Mouse (Mus musculus): Measurements from ENCODE around the gene Zfp978. TPM values are rescaled to one million over a fixed set of nuclear protein-coding genes. Genes with fewer than 3 reads are reported as not detected.
"Not testable (repeated sequence)": the region's sequence is repeated elsewhere in the genome, so short reads cannot be mapped to it uniquely, and the experiment has no call there.

The Zfp978 gene
- total and polyA plus RNA-seq, 3 experiments: 0.28 to 0.58 TPM; not detected in 1

DNA sequence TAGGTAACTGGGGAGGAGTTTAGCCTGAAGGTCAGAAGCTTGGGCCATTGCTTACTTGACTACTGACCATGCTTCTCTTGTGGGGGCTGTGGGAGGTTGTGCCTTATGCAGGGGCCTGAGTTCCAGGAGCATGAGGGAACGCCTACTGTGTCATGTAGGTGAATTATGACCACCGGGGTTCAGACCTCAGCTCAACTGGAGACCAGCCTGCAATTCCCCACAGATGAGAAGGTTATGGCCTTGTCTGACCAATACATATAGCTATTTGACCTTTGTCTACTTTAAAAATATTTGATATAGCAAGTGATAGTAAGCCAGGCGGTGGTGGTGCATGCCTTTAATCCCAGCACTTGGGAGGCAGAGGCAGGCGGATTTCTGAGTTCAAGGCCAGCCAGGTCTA lies 22.1 kb downstream of the Zfp978 start:
- not testable (repeated sequence) for H3K9ac ChIP-seq (ENCODE audit: control insufficient read depth, low read depth, low read length, poor library complexity, severe bottlenecking); H3K27me3 ChIP-seq (ENCODE audit: control insufficient read depth in 1 of 2, insufficient read depth in 2 of 2, low read length in 2 of 2); H3K9me3 ChIP-seq (replicated peaks; ENCODE audit: insufficient read depth, low read length); DNase-seq (ENCODE audit: low read depth, low spot score); H3K27ac ChIP-seq (ENCODE audit: control insufficient read depth, low read depth, low read length); H3K36me3 ChIP-seq (ENCODE audit: control insufficient read depth in 1 of 2, insufficient read depth in 2 of 2, low read length in 2 of 2); H3K4me1 ChIP-seq (ENCODE audit: control insufficient read depth in 1 of 2, insufficient read depth in 2 of 2, low read length in 2 of 2); H3K4me3 ChIP-seq (ENCODE audit: control insufficient read depth in 1 of 2, insufficient read depth in 1 of 2, low read depth in 2 of 2, low read length in 2 of 2); H3K79me2 ChIP-seq (ENCODE audit: control insufficient read depth, insufficient read depth, low read length, poor library complexity)

GRCm38 (mm10) chr4:147397201-147397600 lies 36.1 kb downstream of the Zfp978 start:
- not testable (repeated sequence) for H3K9me3 ChIP-seq (replicated peaks; ENCODE audit: insufficient read depth, low read length); H3K4me1 ChIP-seq (ENCODE audit: control insufficient read depth in 1 of 2, insufficient read depth in 2 of 2, low read length in 2 of 2); H3K4me3 ChIP-seq (ENCODE audit: control insufficient read depth in 1 of 2, insufficient read depth in 1 of 2, low read depth in 2 of 2, low read length in 2 of 2); H3K9ac ChIP-seq (ENCODE audit: control insufficient read depth, low read depth, low read length, poor library complexity, severe bottlenecking); H3K27me3 ChIP-seq (ENCODE audit: control insufficient read depth in 1 of 2, insufficient read depth in 2 of 2, low read length in 2 of 2); H3K27ac ChIP-seq (ENCODE audit: control insufficient read depth, low read depth, low read length); DNase-seq (ENCODE audit: low read depth, low spot score); H3K79me2 ChIP-seq (ENCODE audit: control insufficient read depth, insufficient read depth, low read length, poor library complexity); H3K36me3 ChIP-seq (ENCODE audit: control insufficient read depth in 1 of 2, insufficient read depth in 2 of 2, low read length in 2 of 2)

GRCm38 (mm10) chr4:147397934-147398682 lies 37.0 kb downstream of the Zfp978 start:
- not testable (repeated sequence) for DNase-seq (ENCODE audit: low read depth, low spot score); H3K9ac ChIP-seq (ENCODE audit: control insufficient read depth, low read depth, low read length, poor library complexity, severe bottlenecking); H3K79me2 ChIP-seq (ENCODE audit: control insufficient read depth, insufficient read depth, low read length, poor library complexity); H3K36me3 ChIP-seq (ENCODE audit: control insufficient read depth in 1 of 2, insufficient read depth in 2 of 2, low read length in 2 of 2); H3K27me3 ChIP-seq (ENCODE audit: control insufficient read depth in 1 of 2, insufficient read depth in 2 of 2, low read length in 2 of 2); H3K9me3 ChIP-seq (replicated peaks; ENCODE audit: insufficient read depth, low read length); H3K4me1 ChIP-seq (ENCODE audit: control insufficient read depth in 1 of 2, insufficient read depth in 2 of 2, low read length in 2 of 2); H3K4me3 ChIP-seq (ENCODE audit: control insufficient read depth in 1 of 2, insufficient read depth in 1 of 2, low read depth in 2 of 2, low read length in 2 of 2); H3K27ac ChIP-seq (ENCODE audit: control insufficient read depth, low read depth, low read length)

GRCm38 (mm10) chr4:147398741-147399140 lies 37.6 kb downstream of the Zfp978 start:
- not testable (repeated sequence) for H3K4me1 ChIP-seq (ENCODE audit: control insufficient read depth in 1 of 2, insufficient read depth in 2 of 2, low read length in 2 of 2); H3K27ac ChIP-seq (ENCODE audit: control insufficient read depth, low read depth, low read length); H3K9ac ChIP-seq (ENCODE audit: control insufficient read depth, low read depth, low read length, poor library complexity, severe bottlenecking); H3K4me3 ChIP-seq (ENCODE audit: control insufficient read depth in 1 of 2, insufficient read depth in 1 of 2, low read depth in 2 of 2, low read length in 2 of 2); H3K36me3 ChIP-seq (ENCODE audit: control insufficient read depth in 1 of 2, insufficient read depth in 2 of 2, low read length in 2 of 2); DNase-seq (ENCODE audit: low read depth, low spot score); H3K9me3 ChIP-seq (replicated peaks; ENCODE audit: insufficient read depth, low read length); H3K79me2 ChIP-seq (ENCODE audit: control insufficient read depth, insufficient read depth, low read length, poor library complexity); H3K27me3 ChIP-seq (ENCODE audit: control insufficient read depth in 1 of 2, insufficient read depth in 2 of 2, low read length in 2 of 2)

- not testable (repeated sequence) for H3K27ac ChIP-seq (ENCODE audit: control insufficient read depth, low read depth, low read length); DNase-seq (ENCODE audit: low read depth, low spot score); H3K79me2 ChIP-seq (ENCODE audit: control insufficient read depth, insufficient read depth, low read length, poor library complexity); H3K36me3 ChIP-seq (ENCODE audit: control insufficient read depth in 1 of 2, insufficient read depth in 2 of 2, low read length in 2 of 2); H3K9me3 ChIP-seq (replicated peaks; ENCODE audit: insufficient read depth, low read length); H3K4me1 ChIP-seq (ENCODE audit: control insufficient read depth in 1 of 2, insufficient read depth in 2 of 2, low read length in 2 of 2); H3K9ac ChIP-seq (ENCODE audit: control insufficient read depth, low read depth, low read length, poor library complexity, severe bottlenecking); H3K4me3 ChIP-seq (ENCODE audit: control insufficient read depth in 1 of 2, insufficient read depth in 1 of 2, low read depth in 2 of 2, low read length in 2 of 2); H3K27me3 ChIP-seq (ENCODE audit: control insufficient read depth in 1 of 2, insufficient read depth in 2 of 2, low read length in 2 of 2)
Observed at GRCm38 (mm10) chr4:147399505-147399904, 38.4 kb downstream of the Zfp978 start.

DNA sequence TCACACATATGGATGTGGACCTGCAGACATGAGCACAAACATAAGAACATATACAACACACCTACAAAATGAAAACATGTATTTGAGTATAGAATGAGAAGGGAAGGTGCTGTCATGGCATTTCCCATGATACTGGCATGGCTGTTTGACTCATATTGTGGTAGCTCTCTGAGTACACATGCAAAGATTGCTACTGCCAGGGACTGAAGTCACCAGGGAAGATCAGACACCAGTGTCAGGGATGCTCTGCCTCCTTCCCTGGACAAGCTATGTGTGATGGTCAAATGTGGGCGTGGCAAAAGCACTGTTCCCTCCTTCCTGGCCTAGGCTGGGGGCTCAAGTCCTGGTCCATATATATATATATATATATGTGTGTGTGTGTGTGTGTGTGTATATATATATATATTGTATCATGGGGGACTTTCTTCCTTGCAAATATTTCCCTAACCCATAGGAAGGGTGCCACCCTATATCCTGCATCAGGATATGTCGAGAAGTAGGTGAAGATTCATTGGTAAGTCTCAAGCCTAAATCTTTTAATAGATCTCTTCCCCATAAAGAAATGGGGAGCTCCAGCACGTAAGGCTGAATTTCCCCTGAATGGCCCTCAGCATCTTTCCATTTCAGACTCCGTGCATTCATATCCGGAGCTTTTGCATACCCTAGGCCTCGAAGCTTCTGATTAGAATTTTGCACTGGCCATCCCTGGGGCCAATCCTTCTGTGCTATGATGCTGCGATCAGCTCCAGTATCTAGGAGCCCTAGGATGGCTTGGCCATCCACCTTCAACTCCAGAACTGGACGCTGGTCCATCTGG lies 39.1 kb downstream of the Zfp978 start:
- H3K79me2 ChIP-seq (ENCODE audit: control insufficient read depth, insufficient read depth, low read length, poor library complexity); H3K4me3 ChIP-seq (ENCODE audit: control insufficient read depth in 1 of 2, insufficient read depth in 1 of 2, low read depth in 2 of 2, low read length in 2 of 2); H3K9ac ChIP-seq (ENCODE audit: control insufficient read depth, low read depth, low read length, poor library complexity, severe bottlenecking); H3K36me3 ChIP-seq (ENCODE audit: control insufficient read depth in 1 of 2, insufficient read depth in 2 of 2, low read length in 2 of 2); H3K27ac ChIP-seq (ENCODE audit: control insufficient read depth, low read depth, low read length); H3K4me1 ChIP-seq (ENCODE audit: control insufficient read depth in 1 of 2, insufficient read depth in 2 of 2, low read length in 2 of 2); H3K27me3 ChIP-seq (ENCODE audit: control insufficient read depth in 1 of 2, insufficient read depth in 2 of 2, low read length in 2 of 2); H3K9me3 ChIP-seq (replicated peaks; ENCODE audit: insufficient read depth, low read length); DNase-seq (ENCODE audit: low read depth, low spot score): not testable (repeated sequence)
